Mouse (Mus musculus): ENCODE measurements around the gene Akip1. TPM values are rescaled to one million over a fixed set of nuclear protein-coding genes. Genes with fewer than 3 reads are reported as not detected.

The Akip1 gene
- polyA plus RNA-seq, 1 experiment from 2014 or later = 27.6 TPM

DNA sequence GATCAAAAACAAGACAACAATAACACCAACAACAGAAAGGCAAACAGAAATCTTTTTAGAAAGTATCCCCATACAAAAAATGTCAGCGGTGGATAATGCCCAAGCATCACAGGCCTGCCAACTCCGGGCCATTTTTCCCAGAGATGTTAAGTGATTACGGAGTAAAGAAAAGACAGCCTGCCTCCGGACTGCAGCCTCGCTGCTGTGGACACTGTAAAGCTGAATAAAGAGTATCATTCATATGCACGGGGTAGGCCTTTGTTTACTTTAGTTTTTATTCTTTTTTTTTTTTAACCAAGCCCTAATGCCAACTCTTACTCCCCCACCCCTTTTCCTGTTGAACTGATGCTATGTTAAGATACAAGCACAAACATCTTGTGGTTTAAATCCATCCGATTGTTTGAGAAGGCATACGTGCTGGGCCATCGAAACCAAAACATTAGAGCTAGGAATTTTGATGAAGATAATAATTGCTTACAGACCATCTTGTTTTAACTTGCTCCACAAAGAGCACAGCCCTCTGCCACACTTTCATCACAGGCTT lies 16.8 kb upstream of the Akip1 start:
- no peaks in the 10 kb centered on the region for H3K27me3 ChIP-seq (ENCODE audit: poor library complexity, severe bottlenecking)
- WGBS = 64% methylated on average over 9 of the region's 9 CpGs
- H3K36me3 ChIP-seq (replicated peaks) = no peaks in the 10 kb centered on the region
- peaks cover 19% of the 10 kb centered on the region for H3K4me1 ChIP-seq
- H3K9me3 ChIP-seq = no peaks in the 10 kb centered on the region
- H3K27ac ChIP-seq = no peak overlapping the region
- no peak for DNase-seq (ENCODE audit: extremely low spot score, low spot score)
- H3K4me3 ChIP-seq = no peak overlapping the region

DNA sequence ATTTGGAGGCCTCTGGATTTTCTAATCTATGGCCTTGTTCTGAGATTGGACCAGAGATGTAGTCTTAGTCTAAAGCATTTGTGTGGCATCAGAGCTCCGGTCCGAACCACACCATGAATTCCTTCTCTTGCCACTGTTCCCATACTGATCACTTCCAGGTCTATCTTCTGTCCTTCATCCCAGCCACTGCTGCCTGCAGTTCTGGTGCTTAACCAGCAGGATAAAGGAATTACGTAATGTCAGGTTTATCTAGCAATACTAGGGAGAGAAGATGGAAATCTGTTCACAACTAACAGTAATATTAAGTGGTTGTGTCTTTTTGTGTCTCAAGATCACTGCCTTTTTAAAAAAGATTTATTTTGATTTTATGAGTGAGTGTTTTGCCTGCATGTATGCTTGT lies 13.4 kb upstream of the Akip1 start:
- DNase-seq (ENCODE audit: extremely low spot score, low spot score) = no peak
- Histone ChIP-seq H3K9me3 (no peaks in the 10 kb centered on the region), H3K4me3 (no peak overlapping the region), H3K36me3 (replicated peaks) (no peaks in the 10 kb centered on the region), H3K27ac (no peak overlapping the region), H3K4me1 (peaks cover 23% of the 10 kb centered on the region), H3K27me3 (ENCODE audit: poor library complexity, severe bottlenecking) (no peaks in the 10 kb centered on the region)
- 89% methylated on average over 3 of the region's 3 CpGs for WGBS

DNA sequence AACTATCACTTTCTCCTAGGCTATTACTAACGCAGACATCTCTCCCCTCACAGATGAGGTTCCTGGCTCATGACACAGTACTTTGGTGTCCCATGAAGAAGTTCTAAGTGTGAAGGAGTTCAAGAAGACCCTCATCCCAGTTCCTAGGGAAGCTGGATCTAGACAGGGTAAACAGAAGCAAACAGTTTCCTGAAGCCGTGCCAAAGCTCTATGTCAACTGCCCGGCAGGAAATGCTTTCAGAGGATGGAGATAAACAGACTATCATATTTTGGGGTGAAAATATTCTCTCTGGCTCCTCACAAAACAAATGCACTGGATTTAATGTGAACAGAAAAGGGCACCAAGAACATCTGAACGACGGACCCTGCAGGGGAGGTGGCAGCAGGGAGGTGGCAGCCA lies 12.5 kb upstream of the Akip1 start:
- no peaks in the 10 kb centered on the region for H3K36me3 ChIP-seq (replicated peaks)
- H3K4me1 ChIP-seq = peaks cover 23% of the 10 kb centered on the region
- no peaks in the 10 kb centered on the region for H3K9me3 ChIP-seq
- H3K4me3 ChIP-seq = no peak overlapping the region
- DNase-seq (ENCODE audit: extremely low spot score, low spot score) = no peak
- 92% methylated on average over 5 of the region's 5 CpGs for WGBS
- H3K27ac ChIP-seq = no peak overlapping the region
- H3K27me3 ChIP-seq (ENCODE audit: poor library complexity, severe bottlenecking) = no peaks in the 10 kb centered on the region

DNA sequence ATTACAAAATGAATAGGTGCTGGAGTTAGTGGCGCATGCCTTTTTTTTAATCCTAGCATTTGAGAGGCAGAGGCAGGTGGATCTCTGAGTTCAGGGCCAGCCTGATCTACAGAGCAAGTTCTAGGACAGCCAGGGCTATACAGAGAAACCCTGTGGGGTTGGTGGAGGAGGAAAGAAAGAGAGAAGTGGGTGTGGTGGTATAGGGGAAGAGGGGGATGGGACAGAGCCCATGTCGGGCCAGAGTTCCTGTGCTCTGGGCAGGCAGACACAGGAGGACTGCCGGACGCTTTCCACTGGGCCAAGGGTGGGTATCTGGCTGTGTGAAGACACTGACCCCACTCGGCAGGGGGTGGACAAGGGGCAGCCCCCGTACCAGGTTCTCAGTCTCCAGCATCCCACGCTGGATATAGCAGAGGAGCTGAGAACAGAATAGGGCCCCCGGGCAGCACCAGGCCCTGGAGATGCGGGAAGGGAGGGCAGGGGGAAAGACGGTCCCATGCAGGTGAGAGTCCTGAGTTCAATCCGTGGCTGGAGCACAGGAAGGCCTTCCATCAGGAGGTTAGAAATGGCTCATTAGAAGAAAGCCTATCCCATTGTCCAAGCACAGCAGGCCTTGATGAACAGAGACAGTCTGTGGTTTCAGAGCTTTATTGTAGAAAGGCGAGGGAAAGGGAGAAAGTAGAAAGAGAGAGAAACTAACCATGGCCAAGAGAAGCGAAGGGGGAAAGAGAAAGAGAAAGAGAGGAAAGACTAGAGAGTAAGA lies 8.7 kb upstream of the Akip1 start:
- Histone ChIP-seq H3K4me1 (peaks cover 4% of the 10 kb centered on the region; the same call in 1 of the 2 replicates), H3K27ac (no peak overlapping the region), H3K36me3 (replicated peaks) (no peaks in the 10 kb centered on the region), H3K4me3 (no peak overlapping the region), H3K9me3 (no peaks in the 10 kb centered on the region), H3K27me3 (ENCODE audit: poor library complexity, severe bottlenecking) (no peaks in the 10 kb centered on the region)
- 80% methylated on average over 13 of the region's 13 CpGs for WGBS
- DNase-seq (ENCODE audit: extremely low spot score, low spot score) = no peak

DNA sequence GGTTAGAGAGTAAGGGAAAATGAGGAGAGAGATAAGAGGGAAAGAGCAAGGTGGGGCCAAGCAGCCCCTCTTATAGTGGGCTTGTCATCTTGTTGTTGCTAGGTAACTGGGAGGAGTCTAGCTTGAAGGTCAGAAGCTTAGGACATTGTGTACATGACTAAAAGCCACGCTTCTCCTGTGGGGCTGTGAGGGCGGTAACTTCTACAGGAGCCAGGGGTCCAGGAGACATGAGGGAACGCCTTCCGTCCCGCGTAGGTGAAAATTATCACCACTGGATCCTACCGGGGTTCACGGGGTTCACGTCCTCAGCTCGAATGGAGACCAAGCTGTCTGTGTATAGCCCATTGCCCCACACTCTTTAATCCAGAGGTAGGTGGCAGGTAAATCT lies 8.2 kb upstream of the Akip1 start:
- Histone ChIP-seq H3K27ac (no peak overlapping the region), H3K36me3 (replicated peaks) (no peaks in the 10 kb centered on the region), H3K27me3 (ENCODE audit: poor library complexity, severe bottlenecking) (no peaks in the 10 kb centered on the region), H3K4me3 (no peak overlapping the region), H3K9me3 (no peaks in the 10 kb centered on the region), H3K4me1 (peaks cover 4% of the 10 kb centered on the region; the same call in 1 of the 2 replicates)
- DNase-seq (ENCODE audit: extremely low spot score, low spot score) = no peak
- WGBS = 90% methylated on average over 10 of the region's 10 CpGs

DNA sequence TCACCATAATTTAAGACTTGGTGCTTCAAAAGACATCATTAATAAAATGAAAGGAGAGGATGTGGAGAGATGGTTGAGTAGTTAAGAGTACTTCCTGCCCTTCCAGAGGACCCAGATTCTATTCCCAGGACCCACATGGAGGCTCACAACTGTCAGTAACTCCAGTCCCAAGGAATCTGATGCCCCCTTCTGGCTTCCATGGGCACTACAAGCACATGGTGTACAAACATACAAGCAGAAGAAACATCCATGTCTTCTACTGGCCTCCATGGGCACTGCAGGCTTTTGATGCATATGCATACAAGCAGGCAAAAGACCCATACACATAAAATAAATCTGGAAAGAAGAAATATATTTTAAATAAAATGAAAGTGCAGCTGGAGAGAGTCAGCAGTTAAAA lies 3.3 kb upstream of the Akip1 start:
- no peak overlapping the region for H3K27ac ChIP-seq
- no peaks in the 10 kb centered on the region for H3K36me3 ChIP-seq (replicated peaks)
- peaks cover 11% of the 10 kb centered on the region for H3K27me3 ChIP-seq (ENCODE audit: poor library complexity, severe bottlenecking)
- DNase-seq (ENCODE audit: extremely low spot score, low spot score) = no peak
- H3K9me3 ChIP-seq = no peaks in the 10 kb centered on the region
- no peak overlapping the region for H3K4me3 ChIP-seq
- peaks cover 24% of the 10 kb centered on the region for H3K4me1 ChIP-seq

DNA sequence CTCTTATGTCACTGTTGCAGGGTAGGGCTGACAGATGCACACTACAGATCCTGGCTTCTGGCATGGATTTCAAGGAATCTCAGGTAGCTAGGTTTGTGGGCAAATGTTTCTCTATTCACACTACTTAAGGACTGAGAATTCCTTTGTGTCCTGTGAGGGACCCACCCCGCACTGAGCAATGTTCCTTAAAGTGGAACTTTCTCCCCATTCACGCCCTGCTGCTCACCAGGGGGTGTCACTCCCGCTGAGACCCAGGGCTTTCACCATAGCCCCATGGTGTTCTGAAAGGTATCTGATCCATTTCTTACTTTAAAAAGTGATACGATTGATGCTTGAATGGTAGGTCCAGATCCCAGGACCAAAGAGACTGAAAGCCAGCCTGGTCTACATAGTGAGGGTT lies 769 bp upstream of the Akip1 start:
- Histone ChIP-seq H3K27ac (no peak overlapping the region), H3K4me3 (peak overlapping the region; percentile 73), H3K36me3 (replicated peaks) (peaks cover 4% of the 10 kb centered on the region), H3K9me3 (no peaks in the 10 kb centered on the region), H3K4me1 (peaks cover 30% of the 10 kb centered on the region), H3K27me3 (ENCODE audit: poor library complexity, severe bottlenecking) (peaks cover 11% of the 10 kb centered on the region)
- DNase-seq (ENCODE audit: extremely low spot score, low spot score) = no peak
- 39% methylated on average over 4 of the region's 4 CpGs for WGBS

DNA sequence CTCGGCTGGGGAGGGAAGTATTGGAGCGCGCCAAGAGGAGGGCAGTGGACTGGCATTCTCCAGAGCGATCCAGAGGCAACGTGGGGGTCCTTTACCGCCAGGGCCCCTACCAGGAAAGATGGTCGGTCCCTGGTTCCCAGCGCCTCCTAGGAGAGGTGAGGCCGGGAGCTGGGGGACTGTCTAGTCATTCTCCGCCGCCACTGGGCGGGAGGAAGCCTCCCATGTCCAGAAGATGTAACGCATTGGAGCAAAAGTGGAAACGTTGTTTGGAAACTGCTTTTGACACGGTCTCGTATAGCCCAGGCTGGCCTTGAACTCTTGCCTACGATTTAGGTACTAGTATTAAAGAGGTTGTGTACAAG lies 507 bp downstream of the Akip1 start:
- no peak for DNase-seq (ENCODE audit: extremely low spot score, low spot score)
- Histone ChIP-seq H3K4me1 (peaks cover 30% of the 10 kb centered on the region), H3K4me3 (peak overlapping the region; percentile 73), H3K27me3 (ENCODE audit: poor library complexity, severe bottlenecking) (peaks cover 11% of the 10 kb centered on the region), H3K27ac (peak overlapping the region; percentile 93), H3K9me3 (no peaks in the 10 kb centered on the region), H3K36me3 (replicated peaks) (peaks cover 16% of the 10 kb centered on the region)
- WGBS = 1% methylated on average over 17 of the region's 17 CpGs

DNA sequence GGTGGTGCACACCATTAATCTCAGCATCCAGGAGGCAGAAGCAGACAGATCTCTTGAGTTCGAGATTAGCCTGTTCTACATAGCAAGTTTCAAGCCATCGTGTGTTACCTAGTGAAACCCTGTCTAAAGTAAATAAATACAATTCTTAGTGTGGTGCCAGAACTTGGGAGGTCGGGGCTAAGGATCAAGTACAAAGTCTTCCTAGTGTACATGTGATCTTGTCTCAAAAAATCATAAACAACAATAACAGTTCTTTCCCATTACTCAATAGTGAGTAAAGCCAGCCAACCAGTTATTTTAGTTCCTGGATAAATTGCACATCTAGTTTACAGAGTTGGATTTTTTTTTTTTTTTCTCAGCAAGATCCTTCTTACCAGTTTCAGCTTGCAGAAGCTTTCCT lies 971 bp downstream of the Akip1 start:
- 73% methylated on average over 3 of the region's 3 CpGs for WGBS

DNA sequence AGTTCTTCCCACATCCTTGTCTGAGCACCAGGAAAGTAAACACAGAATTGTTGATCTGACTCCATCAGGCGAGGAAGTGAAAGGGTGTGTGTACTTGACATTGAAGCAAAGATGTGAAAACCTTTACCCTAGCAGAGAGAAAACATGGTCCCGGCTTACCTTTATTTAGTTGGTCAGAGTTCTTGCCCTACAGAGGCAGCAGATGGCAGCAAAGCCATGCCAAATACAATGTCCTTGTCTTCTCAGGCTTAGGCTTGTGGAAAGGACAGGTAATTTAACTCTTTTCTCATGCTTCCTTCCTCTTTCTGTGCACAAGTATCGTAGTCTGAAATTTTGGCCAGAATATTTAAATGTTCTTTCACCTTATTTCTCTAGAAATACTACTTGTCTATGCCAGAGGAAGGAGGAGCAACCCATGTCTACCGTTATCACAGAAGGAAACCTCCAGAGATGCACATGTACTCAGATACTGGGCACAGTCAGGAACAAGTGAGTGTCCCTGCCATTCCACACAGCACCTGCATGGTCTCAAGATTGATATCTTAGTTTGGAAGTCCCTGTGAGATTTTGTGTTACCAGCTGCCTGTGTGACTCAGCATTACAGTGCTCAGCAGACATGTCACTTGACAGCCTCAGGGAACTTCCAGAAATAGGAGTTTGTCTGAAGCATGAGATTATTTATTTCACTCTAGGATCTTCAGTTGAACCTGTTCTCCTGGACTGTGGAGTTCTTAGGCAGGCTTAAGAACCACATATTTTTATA lies 3.7 kb downstream of the Akip1 start:
- no peaks in the 10 kb centered on the region for H3K9me3 ChIP-seq
- no peak for DNase-seq (ENCODE audit: extremely low spot score, low spot score)
- H3K27ac ChIP-seq = no peak overlapping the region
- peaks cover 11% of the 10 kb centered on the region for H3K27me3 ChIP-seq (ENCODE audit: poor library complexity, severe bottlenecking)
- WGBS = 70% methylated on average over 4 of the region's 4 CpGs
- H3K4me3 ChIP-seq = no peak overlapping the region
- peaks cover 30% of the 10 kb centered on the region for H3K4me1 ChIP-seq
- peaks cover 47% of the 10 kb centered on the region for H3K36me3 ChIP-seq (replicated peaks)

More for the DNA sequence above, 971 bp downstream of the Akip1 start:
- H3K9me3 ChIP-seq = no peaks in the 10 kb centered on the region
- peak overlapping the region; percentile 73 for H3K4me3 ChIP-seq
- H3K4me1 ChIP-seq = peaks cover 30% of the 10 kb centered on the region
- H3K27ac ChIP-seq = peak overlapping the region; percentile 93
- DNase-seq (ENCODE audit: extremely low spot score, low spot score) = no peak
- H3K36me3 ChIP-seq (replicated peaks) = peaks cover 21% of the 10 kb centered on the region
- peaks cover 11% of the 10 kb centered on the region for H3K27me3 ChIP-seq (ENCODE audit: poor library complexity, severe bottlenecking)

DNA sequence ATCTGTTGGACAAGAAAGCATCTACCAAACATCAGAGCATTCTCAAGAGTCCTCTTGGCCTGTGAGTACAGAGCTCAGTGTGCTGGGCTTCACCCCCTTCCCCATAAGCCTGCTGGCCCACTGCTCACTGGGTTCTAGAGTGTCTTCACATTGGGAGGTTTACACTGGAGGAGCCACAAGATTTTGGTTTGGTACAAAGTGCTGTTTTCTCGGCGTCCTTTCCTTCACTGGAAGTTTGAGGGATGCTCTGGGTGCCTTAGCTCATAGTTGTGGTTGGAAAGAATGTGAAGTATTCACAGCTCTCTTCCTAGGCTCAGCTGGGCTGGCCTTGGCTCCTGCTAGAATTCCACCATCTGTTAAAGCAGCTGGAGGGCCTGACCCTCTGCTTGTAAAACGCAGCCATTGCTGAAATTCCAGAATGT lies 5.5 kb downstream of the Akip1 start:
- Histone ChIP-seq H3K4me1 (peaks cover 18% of the 10 kb centered on the region), H3K27me3 (ENCODE audit: poor library complexity, severe bottlenecking) (no peaks in the 10 kb centered on the region), H3K27ac (no peak overlapping the region), H3K36me3 (replicated peaks) (peaks cover 58% of the 10 kb centered on the region), H3K9me3 (no peaks in the 10 kb centered on the region), H3K4me3 (no peak overlapping the region)
- whole genome bisulfite sequencing = 79% methylated on average over 3 of the region's 3 CpGs
- DNase-seq (ENCODE audit: extremely low spot score, low spot score) = no peak

DNA sequence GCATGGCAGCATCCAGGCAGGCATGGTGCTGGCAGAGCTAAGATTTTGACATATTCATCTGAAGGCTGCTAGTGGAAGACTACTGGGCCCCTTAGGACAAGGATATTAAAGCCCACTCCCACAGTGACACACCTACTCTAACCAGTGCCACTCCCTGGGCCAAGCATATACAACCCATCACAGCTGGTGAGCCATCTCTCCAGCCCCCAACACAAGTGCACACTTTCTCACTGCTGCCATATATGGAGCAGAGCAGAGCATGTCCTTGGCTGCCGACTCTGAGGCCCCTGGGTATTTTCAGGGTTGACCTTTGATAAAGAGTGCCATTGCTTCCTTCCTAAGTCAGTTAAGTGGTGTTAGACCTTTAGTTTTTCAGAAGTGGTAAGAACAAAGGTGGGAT lies 6.6 kb downstream of the Akip1 start:
- Histone ChIP-seq H3K4me1 (peaks cover 7% of the 10 kb centered on the region), H3K27ac (no peak overlapping the region), H3K36me3 (replicated peaks) (peaks cover 58% of the 10 kb centered on the region), H3K27me3 (ENCODE audit: poor library complexity, severe bottlenecking) (no peaks in the 10 kb centered on the region), H3K4me3 (no peak overlapping the region), H3K9me3 (no peaks in the 10 kb centered on the region)
- WGBS = 91% methylated on average over 1 of the region's 1 CpGs
- no peak for DNase-seq (ENCODE audit: extremely low spot score, low spot score)

DNA sequence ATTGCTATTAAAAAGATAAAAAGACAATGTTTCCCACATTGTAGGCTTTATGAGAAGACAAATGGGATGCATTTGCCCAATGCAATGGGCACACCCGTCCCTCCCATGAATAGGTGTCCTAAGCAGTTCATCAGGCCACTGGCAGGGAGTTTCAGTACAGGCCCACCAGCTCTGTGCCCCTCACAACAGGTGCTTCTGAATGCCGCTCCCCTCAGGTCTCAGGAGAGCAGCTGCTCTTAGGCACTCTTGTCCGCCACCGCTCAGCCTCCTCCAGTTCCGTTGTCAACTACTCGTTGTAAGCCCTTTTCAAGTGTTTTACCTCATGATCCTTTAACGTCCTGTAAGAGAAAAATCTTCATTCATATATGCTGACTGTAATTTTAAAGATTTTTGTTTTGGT lies 8.7 kb downstream of the Akip1 start:
- DNase-seq (ENCODE audit: extremely low spot score, low spot score) = no peak
- 94% methylated on average over 7 of the region's 7 CpGs for WGBS
- Histone ChIP-seq H3K4me1 (no peaks in the 10 kb centered on the region), H3K27ac (no peak overlapping the region), H3K9me3 (no peaks in the 10 kb centered on the region), H3K36me3 (replicated peaks) (peaks cover 58% of the 10 kb centered on the region), H3K27me3 (ENCODE audit: poor library complexity, severe bottlenecking) (no peaks in the 10 kb centered on the region), H3K4me3 (no peak overlapping the region)
